Mouse (Mus musculus): ENCODE measurements at regions not wholly inside any gene's neighbourhood (a gene's known extent, or its start where the extent isn't known, plus 50 kb on each side); places are given as distances from the start of the nearest gene placed in this dataset.
A peak's percentile ranks its signal among the peaks of the same experiment; 100 is the strongest.
"Not testable (repeated sequence)": the region's sequence is repeated elsewhere in the genome, so short reads cannot be mapped to it uniquely, and the experiment has no call there.

- DNase-seq, result not testable (repeated sequence)
Observed at GRCm38 (mm10) chr10:52529661-52530060, 112.3 kb downstream of the Nus1 start.

GRCm38 (mm10) chr10:52530846-52531245 is 113.5 kb downstream of the Nus1 start:
- no peak for DNase-seq

GRCm38 (mm10) chr10:52533278-52533892 is 116.0 kb downstream of the Nus1 start:
- DNase-seq, result no peak

- DNase-seq, result peak; percentile 4
Observed at GRCm38 (mm10) chr10:52533893-52534287, 116.5 kb downstream of the Nus1 start.

GRCm38 (mm10) chr10:52545566-52545965 is 128.2 kb downstream of the Nus1 start:
- no peak for DNase-seq

GRCm38 (mm10) chr10:52577383-52577782 is 113.0 kb upstream of the Slc35f1 start:
- DNase-seq, result no peak

- no peak for DNase-seq
Observed at GRCm38 (mm10) chr10:52577795-52578194, 112.5 kb upstream of the Slc35f1 start.

- DNase-seq, result no peak
Observed at GRCm38 (mm10) chr10:52578238-52578832, 112.0 kb upstream of the Slc35f1 start.

GRCm38 (mm10) chr10:52593780-52594179 is 96.6 kb upstream of the Slc35f1 start:
- no peak for DNase-seq

Data from lung, postnatal 36 days (tissue).